Mouse (Mus musculus) adipocyte (in vitro differentiated cells): ENCODE data around the gene Deaf1.

Experiments used
- DNase-seq: peaks from one replicate; pipeline ENCODE4 v3.0.0-alpha.2; 2016; ENCODE audit warnings: low spot score

Deaf1 gene

DNA sequence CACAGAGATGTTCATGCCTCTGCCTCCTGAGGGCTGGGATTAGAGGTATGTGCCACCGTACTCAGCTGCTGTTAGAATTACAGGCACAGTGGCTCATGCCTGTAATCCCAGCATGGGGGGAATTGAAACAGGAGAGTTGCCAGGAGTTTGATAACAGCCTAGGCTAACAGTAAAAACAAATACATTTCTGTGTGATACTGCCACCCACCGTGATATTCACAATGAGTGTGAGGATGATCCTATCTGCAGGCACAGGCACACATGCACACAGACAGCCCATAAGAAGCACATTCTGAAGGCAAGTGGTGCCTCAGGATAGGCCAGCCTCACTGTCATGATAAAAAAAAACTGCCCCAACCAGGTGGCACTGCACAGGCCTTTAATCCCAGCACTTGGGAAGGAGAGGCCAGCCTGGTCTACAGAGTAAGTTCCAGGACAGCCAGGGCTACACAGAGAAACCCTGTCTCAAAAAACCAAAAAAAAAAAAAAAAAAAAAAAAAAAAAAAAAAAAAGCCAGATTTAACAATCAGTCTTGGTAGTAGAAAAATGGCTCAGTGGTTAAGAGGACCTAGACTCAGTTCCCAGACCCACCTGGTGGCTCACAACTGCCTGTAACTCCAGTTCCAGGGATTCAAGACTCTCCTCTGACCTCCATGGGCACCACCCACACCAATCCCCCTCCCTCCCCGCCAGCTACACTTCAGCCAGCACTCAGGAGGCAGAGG, 29.4 kb downstream of the Deaf1 start:
- DNase-seq: no peak

DNA sequence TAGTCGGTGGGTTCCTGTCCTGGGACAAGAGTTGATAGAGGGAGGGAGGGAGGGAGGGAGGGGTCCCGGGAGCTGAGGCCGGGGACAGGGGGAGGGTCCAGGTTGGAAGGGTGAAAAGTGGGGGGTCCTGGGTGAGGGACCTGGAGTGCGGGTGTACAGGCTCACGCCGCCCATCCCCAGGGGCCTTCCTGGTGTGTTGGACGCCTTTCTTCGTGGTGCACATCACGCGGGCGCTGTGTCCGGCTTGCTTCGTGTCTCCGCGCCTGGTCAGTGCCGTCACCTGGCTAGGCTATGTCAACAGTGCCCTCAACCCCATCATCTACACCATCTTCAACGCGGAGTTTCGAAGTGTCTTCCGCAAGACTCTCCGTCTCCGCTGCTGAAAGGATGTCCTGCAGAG, 33.0 kb downstream of the Deaf1 start:
- DNase-seq: no peak

GRCm38 (mm10) chr7:141293852-141294471, 33.5 kb downstream of the Deaf1 start:
- no peak for DNase-seq

DNA sequence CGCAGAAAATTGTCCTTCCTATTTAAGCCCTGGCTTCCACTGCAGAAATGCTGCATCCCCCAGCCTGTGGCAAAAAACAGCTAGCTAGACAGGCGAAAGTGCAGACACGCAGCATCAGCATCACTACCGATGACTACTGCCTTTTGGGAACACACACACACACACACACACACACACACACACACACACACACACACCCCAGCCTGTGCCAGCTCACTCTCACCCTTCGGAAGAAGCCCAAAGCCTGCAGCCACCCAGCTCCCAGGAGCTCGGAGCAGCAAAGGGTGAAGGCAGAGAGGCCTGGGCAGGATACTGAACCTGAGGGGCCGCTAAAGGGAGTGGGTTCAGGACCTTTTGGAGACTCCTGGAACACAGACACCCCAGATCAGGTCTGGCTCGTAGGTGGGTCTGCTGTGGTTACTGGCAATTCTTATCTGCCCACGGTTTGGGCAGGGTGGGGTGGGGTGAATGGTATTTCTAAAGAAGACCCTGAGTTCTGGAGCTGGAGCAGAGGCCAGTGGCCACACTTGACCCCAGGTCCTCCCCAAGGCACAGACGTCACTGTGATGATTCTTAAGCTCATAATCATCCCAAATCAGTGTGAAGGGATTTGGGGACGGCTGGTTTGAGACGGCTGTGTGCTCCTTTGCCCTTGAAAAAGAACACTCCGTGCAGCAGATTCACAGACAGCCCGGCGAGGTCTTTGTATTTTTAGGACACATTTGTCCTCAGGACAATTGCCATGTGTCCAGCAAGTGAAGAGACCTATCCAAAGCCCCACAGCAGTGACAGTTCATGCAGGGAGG, 34.7 kb downstream of the Deaf1 start:
- no peak for DNase-seq

DNA sequence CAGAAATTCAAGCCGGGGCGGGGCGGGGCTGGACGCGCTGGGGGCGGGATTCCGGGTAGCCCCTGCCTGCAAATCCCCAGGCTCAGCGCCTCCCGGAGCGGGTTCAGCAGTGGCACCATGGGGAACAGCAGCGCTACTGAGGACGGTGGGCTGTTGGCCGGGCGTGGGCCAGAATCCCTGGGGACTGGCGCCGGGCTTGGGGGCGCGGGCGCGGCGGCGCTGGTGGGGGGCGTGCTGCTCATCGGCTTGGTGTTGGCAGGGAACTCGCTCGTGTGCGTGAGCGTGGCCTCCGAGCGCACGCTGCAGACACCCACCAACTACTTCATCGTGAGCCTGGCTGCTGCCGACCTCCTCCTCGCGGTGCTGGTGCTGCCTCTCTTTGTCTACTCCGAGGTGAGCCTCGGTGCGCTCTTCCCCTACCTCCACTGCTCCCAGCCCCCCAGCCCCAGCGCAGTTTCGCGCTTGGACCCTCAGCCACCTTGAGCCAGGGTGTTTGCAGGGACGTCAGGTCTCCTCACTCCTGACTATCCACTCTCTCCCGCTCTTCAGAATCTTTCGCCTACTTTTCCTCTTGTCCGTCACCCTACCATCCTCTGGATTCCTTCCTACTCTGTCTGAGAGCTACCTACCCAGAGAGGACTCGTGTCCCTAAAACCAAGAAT, 35.4 kb downstream of the Deaf1 start, which contains the start of gene Drd4:
TSS of gene Drd4 (plus strand) at position 86 of the 662 bp plus-strand sequence.
- no peak for DNase-seq

DNA sequence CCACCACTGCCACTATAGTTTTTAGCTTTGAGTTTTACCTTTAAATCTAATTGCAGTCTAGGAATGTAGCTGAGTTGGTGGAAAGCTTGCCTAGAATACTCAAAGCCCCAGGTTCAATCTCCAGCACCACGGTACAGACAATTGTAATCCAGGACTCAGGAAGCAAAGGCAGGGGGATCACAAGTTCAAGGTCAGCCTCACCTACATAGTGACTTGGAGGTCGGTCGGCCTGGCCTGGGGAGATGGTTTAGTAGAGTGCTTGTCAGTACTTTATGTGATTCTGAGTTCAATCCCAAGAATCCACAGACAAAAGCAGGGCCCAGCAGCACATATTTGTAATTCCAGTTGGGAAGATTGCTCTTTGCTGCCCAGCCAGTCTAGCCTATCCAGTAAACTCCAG, 39.4 kb downstream of the Deaf1 start:
- DNase-seq: no peak

- no peak for DNase-seq
These were observed 44.7 kb downstream of the Deaf1 start for GRCm38 (mm10) chr7:141282756-141283155.

DNA sequence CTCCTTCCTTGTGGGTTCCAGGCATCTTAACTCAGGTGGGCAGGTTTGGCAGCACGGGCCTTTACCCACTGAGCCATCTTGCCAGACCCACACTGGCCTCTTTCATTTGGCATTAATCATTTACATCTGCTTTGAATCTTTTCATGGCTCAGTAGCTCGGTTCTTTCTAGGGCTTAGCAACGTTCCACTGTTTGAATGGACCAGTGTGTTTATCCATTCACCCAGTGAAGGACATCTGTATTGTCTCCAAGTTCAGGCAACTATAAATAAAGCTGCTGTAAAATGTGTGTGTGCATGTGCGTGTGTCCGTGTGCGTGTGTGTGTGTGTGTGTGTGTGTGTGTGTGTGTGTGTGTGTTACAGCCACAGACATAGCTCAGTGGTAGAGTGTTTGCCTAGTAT, 46.0 kb downstream of the Deaf1 start:
- DNase-seq: no peak

DNA sequence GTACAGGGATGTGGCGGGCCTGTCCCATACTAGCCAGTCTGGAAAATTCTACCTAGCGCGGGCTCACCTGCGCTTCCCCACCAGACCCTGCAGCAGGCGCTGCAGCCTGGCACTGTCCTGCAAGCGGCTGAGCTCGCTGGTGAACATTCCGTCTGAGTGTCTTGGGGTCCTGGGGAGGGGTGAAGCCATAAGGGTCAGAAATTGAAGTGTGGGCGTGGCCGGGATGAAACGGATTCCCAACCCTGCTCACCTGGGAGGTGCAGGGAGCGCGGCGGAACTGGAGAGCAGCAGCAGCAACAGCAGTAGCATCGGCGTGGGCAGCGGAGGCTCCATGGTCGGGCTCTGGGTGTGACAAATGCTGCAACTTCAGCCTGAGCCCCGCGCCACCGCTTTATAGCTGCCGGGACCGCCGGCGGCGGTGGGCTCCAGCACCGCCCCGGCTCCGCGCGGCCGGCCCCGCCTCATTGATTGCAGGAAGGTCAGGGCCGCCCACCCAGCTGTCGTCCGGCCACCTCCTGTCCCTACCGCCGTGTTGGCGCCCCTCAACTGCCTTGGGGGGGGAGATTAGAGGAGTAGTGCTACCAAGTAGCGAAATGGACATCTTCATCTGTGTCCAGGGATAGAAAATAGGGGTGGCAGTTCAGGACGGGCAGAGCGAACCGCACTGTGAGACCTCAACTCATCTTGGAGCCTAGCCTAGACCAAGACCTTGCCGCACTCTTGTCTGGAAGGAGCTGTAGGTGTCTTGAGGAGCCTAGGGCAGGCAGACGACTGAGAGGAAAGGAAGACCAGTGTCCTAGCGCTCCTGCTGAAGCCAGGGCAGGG, 48.5 kb downstream of the Deaf1 start, which contains the start of gene Sct:
TSS of gene Sct (minus strand) at position 368 of the 825 bp plus-strand sequence.
- DNase-seq: no peak

- DNase-seq: no peak
These were observed 49.5 kb downstream of the Deaf1 start for GRCm38 (mm10) chr7:141277701-141278678.

DNA sequence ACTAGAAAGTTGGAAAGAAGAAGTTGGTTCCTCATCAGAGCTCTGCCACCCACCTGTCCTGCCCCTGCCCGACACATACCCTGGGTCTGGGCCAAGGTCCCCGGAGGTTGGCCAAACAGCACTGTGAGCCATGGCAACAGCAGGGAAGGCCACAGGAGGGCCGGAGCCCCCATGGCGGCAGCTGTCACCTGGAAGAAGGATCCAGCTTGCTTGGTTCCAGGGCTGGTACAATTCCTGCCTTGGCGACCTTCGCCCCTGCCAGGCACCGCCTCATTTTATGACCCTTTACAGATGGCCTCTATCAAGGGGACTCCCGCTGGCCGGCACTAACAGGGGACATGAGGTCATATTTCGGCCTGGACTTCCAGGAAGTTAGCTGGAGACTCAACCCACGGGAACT, 50.9 kb downstream of the Deaf1 start, which contains the start of gene Cdhr5:
TSS of gene Cdhr5 (minus strand) at position 241 of the 400 bp plus-strand sequence.
- DNase-seq: no peak

GRCm38 (mm10) chr7:141275356-141275755, 52.1 kb downstream of the Deaf1 start:
- no peak for DNase-seq

GRCm38 (mm10) chr7:141270631-141271030, 56.9 kb downstream of the Deaf1 start:
- DNase-seq: no peak

- DNase-seq: no peak
These were observed 58.3 kb downstream of the Deaf1 start for GRCm38 (mm10) chr7:141269273-141269545.

DNA sequence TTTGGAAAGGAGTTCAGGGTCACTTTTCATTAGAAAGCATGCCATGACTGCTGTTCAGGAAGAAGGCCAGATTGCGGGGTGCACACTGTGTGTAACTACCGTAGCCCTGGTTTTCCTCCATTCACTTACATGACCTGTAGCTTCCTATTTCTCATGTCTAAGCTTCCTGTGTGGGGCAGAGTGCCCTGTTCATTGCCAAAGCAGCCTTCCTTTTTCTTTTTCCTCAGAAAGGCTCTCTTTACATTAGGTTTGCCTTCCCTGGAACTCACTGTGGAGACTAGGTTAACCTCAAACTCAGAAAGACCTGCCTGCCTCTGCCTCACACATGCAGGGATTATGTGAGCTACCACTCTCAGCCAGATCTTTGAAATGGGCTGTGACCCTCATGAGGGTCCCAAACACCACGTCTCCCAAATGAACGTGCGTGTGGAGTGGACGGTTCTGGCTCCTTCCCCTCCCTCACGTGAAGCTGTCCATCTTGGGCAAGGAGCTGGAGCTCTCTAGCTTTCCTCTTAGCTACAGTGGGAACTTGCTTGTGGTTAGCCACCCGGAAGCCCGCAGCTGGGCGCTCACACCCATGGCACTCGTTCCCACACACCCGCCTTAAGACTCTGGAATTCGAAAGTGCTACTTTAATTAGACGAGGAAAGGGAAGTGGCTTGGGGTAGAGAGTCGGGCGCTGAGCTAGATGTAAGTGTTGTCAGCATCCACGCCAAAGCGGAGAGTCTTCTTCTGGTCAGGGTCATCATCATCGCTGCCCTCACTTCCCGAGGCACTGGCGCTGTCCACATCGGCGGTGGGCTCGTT, 58.8 kb downstream of the Deaf1 start:
- DNase-seq: no peak

GRCm38 (mm10) chr7:141265739-141266561, 61.5 kb downstream of the Deaf1 start, which contains the start of gene Irf7:
Gene Irf7 (minus strand): TSS chr7:141266481.
- DNase-seq: peak; percentile 73

- DNase-seq: no peak
These were observed 62.1 kb downstream of the Deaf1 start for GRCm38 (mm10) chr7:141265411-141265738.

DNA sequence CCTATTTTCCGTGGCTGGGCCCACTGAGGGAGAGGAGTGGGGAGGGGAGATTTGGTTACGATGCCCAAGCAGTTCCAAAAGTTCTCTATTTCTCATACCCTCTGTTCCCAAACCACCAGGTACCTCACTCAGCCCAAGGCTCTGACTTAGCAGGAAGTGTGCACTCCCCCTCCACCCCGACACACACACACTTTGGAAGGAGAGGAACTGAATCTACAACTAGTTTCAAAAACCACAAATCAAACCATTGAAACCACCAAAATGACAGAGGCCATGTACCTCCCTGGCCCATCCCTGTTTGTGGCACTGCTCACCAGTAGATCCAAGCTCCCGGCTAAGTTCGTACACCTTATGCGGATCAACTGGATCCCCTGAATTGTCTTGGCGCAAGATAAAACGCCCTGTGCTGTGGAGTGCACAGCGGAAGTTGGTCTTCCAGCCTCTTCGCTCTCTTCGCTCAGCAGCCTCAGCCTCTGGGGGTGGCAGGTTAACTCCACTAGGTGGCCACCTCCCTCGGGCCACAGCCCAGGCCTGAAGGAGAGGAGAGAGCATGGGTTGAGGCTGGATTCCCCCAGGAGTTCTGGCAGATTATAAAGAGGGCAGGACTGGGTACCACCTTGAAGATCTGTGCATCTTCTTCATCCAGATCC, 62.6 kb downstream of the Deaf1 start:
- no peak for DNase-seq
